Mouse (Mus musculus): Measurements from ENCODE around the gene Catip.

DNA sequence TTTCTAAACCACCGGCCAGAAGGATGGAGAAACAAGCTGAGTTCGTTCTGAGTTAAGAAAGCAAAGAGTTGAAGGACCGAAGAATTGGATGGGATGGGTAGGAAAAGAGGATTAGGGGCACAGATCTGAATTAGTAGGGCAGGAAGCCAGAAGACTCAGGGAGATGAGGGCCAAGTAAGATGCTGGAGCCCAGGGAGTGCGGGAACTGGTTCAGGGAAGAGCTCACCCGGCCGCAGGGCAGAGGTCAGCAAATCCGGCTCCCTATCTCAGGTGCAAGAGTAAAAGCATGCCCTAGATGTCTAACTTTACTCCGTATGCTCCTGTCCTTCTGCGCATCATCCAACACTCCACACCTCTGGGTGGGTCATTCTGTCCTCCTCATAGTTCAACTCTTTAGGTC lies 29.0 kb upstream of the Catip start:
- no peak for TF ChIP-seq CTCF (IDR thresholded peaks at IDR 0.05; ENCODE audit: insufficient read depth, low read depth, low read length)
- TF ChIP-seq POLR2A (IDR thresholded peaks at IDR 0.05; ENCODE audit: insufficient read depth, low read depth, low read length): no peak

Measured in olfactory bulb, adult 2 months (tissue).